Mouse (Mus musculus): ENCODE data around the gene Gm21698.
"Not testable (repeated sequence)": the region's sequence is repeated elsewhere in the genome, so short reads cannot be mapped to it uniquely, and the experiment has no call there.

Gm21698 gene

DNA sequence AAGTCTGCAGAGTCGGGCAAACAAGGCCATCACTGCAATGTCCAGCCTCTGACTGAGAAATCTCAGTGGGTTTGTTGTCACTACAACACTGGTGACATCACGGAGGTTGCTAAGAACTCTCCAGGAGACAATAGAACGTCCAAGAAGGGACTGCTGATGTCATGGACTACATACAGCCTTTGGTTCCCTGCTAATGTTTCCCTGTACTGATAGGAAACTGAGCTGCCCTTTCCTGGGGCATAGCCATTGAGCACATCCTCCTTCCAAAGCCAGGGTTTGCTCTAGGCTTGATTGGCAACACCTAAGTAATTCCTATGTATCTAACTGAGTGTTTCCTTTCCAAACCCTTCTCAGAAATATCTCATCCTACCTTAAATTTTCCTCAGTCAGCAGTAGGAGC lies at the start of gene Gm21698:
Gene Gm21698, minus strand, starts transcription at position 101 of the 400 bp plus-strand sequence.
- not testable (repeated sequence) for DNase-seq (ENCODE audit: low read depth, low spot score)

- not testable (repeated sequence) for DNase-seq (ENCODE audit: low read depth, low spot score)
Measured at GRCm38 (mm10) chr5:26022816-26023215, 34.4 kb upstream of the Gm21698 start, which contains the start of gene Gm5862. Gene Gm5862, minus strand, starts transcription at chr5:26022916.

DNA sequence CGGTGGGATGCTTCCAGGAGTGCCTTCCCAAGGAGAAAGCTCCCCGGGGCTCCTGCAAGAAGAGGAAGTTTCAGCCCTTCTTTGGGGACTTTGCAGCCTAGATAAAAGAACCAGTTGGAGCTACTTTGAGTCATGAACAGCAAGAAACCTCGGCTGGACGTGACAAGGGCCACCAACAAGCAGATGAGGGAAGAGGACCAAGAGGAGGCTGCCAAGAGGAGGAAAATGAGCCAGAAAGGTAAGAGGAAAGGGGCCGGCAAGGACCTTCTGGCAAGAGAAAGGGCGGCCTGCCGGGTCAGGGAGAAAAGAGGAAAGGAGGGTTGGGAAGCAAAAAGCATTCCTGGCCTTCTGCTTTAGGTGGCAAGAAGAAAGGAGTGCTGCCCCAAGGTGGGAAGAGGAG lies 19.2 kb upstream of the Gm21698 start:
- not testable (repeated sequence) for DNase-seq (ENCODE audit: low read depth, low spot score)

GRCm38 (mm10) chr5:26006937-26007695 lies 18.7 kb upstream of the Gm21698 start:
- not testable (repeated sequence) for DNase-seq (ENCODE audit: low read depth, low spot score)

DNA sequence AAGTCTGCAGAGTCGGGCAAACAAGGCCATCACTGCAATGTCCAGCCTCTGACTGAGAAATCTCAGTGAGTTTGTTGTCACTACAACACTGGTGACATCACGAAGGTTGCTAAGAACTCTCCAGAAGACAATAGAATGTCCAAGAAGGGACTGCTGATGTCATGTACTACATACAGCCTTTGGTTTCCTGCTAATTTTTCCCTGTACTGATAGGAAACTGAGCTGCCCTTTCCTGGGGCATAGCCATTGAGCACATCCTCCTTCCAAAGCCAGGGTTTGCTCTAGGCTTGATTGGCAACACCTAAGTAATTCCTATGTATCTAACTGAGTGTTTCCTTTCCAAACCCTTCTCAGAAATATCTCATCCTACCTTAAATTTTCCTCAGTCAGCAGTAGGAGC lies 16.2 kb upstream of the Gm21698 start, which contains the start of gene Gm1979:
Gene Gm1979, minus strand, starts transcription at position 101 of the 400 bp plus-strand sequence.
- DNase-seq (ENCODE audit: low read depth, low spot score) = not testable (repeated sequence)

DNA sequence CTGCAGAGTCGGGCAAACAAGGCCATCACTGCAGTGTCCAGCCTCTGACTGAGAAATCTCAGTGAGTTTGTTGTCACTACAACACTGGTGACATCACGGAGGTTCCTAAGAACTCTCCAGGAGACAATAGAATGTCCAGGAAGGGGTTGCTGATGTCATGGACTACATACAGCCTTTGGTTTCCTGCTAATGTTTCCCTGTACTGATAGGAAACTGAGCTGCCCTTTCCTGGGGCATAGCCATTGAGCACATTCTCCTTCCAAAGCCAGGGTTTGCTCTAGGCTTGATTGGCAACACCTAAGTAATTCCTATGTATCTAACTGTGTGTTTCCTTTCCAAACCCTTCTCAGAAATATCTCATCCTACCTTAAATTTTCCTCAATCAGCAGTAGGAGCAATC lies 15.9 kb downstream of the Gm21698 start, which contains the start of gene Gm21680:
Gene Gm21680, minus strand, starts transcription at position 101 of the 400 bp plus-strand sequence.
- not testable (repeated sequence) for DNase-seq (ENCODE audit: low read depth, low spot score)

DNA sequence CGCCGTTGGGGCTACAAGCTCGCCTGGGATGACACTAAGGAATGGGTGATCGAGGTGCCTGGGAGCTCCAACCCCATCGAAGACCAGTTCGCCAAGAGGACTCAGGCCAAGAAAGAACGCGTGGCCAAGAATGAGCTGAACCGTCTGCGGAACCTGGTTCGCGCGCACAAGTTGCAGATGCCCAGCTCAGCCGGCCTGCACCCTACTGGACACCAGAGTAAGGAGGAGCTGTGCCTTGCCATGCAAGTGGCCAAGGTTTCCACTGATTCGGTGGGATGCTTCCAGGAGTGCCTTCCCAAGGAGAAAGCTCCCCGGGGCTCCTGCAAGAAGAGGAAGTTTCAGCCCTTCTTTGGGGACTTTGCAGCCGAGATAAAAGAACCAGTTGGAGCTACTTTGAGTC lies 31.4 kb downstream of the Gm21698 start:
- not testable (repeated sequence) for DNase-seq (ENCODE audit: low read depth, low spot score)

- DNase-seq (ENCODE audit: low read depth, low spot score) = not testable (repeated sequence)
Measured at GRCm38 (mm10) chr5:25956611-25957010, 31.8 kb downstream of the Gm21698 start.

DNA sequence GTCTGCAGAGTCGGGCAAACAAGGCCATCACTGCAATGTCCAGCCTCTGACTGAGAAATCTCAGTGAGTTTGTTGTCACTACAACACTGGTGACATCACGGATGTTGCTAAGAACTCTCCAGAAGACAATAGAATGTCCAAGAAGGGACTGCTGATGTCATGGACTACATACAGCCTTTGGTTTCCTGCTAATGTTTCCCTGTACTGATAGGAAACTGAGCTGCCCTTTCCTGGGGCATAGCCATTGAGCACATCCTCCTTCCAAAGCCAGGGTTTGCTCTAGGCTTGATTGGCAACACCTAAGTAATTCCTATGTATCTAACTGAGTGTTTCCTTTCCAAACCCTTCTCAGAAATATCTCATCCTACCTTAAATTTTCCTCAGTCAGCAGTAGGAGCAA lies 34.1 kb downstream of the Gm21698 start, which contains the start of gene Gm21671:
Gene Gm21671, minus strand, starts transcription at position 101 of the 400 bp plus-strand sequence.
- not testable (repeated sequence) for DNase-seq (ENCODE audit: low read depth, low spot score)

GRCm38 (mm10) chr5:25945391-25945790 lies 43.1 kb downstream of the Gm21698 start:
- not testable (repeated sequence) for DNase-seq (ENCODE audit: low read depth, low spot score)

GRCm38 (mm10) chr5:25942281-25942680 lies 46.2 kb downstream of the Gm21698 start, which contains the start of gene Gm21663:
Gene Gm21663, minus strand, starts transcription at chr5:25942381.
- DNase-seq (ENCODE audit: low read depth, low spot score) = not testable (repeated sequence)

All from 3T3-L1 (cell line).